Comparison of ENCODE assay signal across 9 mouse cellular contexts in the genomic region with DNA sequence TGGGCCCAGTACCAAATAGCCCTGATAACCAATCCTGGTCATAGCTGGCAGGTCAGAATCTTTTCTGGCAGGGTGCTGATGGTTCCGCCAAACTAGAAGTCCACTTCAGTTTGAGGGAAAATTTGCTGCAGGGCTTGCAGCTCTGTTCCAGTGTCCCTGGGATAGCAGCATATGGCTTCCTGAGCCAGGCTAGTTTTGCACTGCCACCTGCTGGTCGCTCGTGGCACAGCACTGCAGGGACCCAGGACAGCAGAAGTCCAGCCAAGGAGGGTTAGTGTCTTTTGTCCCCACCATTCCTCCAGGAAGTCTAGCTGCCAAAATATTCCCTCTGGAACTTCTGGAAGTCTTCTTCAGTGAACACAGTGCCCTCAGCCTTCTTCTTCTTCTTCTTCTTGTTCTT. TPM values are rescaled to one million over a fixed set of nuclear protein-coding genes. Genes with fewer than 3 reads are reported as not detected.
A peak's percentile ranks its signal among the peaks of the same experiment; 100 is the strongest.
DNase-seq lines count a peak whose midpoint lies in the region; ATAC-seq and TF ChIP-seq lines count a peak whose summit lies in the region.
"Had no signal": no experiment of that assay in that cellular context is flagged by ENCODE, and none has a peak within 500 bp of the region (broad histone marks: within the 10 kb centered on the region; RNA-seq: fewer than 3 reads in every experiment).

No protein-coding gene starts in this region.

- DNase-seq in adrenal gland, postnatal 10 days = peak; percentile 94
- peak; percentile 74 for DNase-seq in embryo, embryonic 11.5 days (ENCODE audit: low read depth, low spot score)
- peak; percentile 70 for DNase-seq in heart, postnatal 0 days (ENCODE audit: low spot score)
- peak; percentile 89 to 91 for DNase-seq in layer of hippocampus, postnatal 10 days (ENCODE audit: low spot score in 2 of 2)
- DNase-seq in lung, postnatal 36 days = peak; percentile 91
- peak; percentile 77 for DNase-seq in right cerebral cortex, postnatal 25 days
- peak; percentile 61 to 79 for DNase-seq in urinary bladder, postnatal 36 days (ENCODE audit: low spot score in 2 of 2)

- H3K9ac ChIP-seq in ES-Bruce4 (ENCODE audit: low read depth, poor library complexity, severe bottlenecking) = no peak overlapping the region
- H3K9ac ChIP-seq in heart, postnatal 0 days (replicated peaks; ENCODE audit: low read depth, low read length) = no peak overlapping the region

- TF ChIP-seq POLR2A in ES-Bruce4 (IDR thresholded peaks at IDR 0.05; ENCODE audit: insufficient read depth, low read length) = no peak

- peaks cover 27% of the 10 kb centered on the region for H3K36me3 ChIP-seq in ES-Bruce4 (ENCODE audit: control insufficient read depth, insufficient read depth, low read length, poor library complexity, severe bottlenecking)
- H3K36me3 ChIP-seq in heart, postnatal 0 days (replicated peaks; ENCODE audit: control insufficient read depth, insufficient read depth, low read length) = peaks cover 34% of the 10 kb centered on the region

- no peaks in the 10 kb centered on the region for H3K9me3 ChIP-seq in ES-Bruce4 (replicated peaks; ENCODE audit: control insufficient read depth, insufficient read depth, low read length, poor library complexity, severe bottlenecking)
- H3K9me3 ChIP-seq in heart, postnatal 0 days (replicated peaks; ENCODE audit: control insufficient read depth, low read length) = no peaks in the 10 kb centered on the region

- no peaks in the 10 kb centered on the region for H3K27me3 ChIP-seq in ES-Bruce4 (ENCODE audit: control insufficient read depth, insufficient read depth, low read length, poor library complexity, severe bottlenecking)
- H3K27me3 ChIP-seq in heart, postnatal 0 days (ENCODE audit: control insufficient read depth, insufficient read depth, low read length) = no peaks in the 10 kb centered on the region

- ATAC-seq in heart, postnatal 0 days (ENCODE audit: insufficient read depth, low read depth) = no peak

- H3K4me1 ChIP-seq in ES-Bruce4 (ENCODE audit: control insufficient read depth, insufficient read depth, low read length) = no peaks in the 10 kb centered on the region
- peaks cover 21% of the 10 kb centered on the region; the same call in 1 of the 2 replicates for H3K4me1 ChIP-seq in heart, postnatal 0 days (ENCODE audit: control insufficient read depth, insufficient read depth)

- H3K27ac ChIP-seq in ES-Bruce4 (ENCODE audit: insufficient read depth, low read length) = no peak overlapping the region
- H3K27ac ChIP-seq in heart, postnatal 0 days (ENCODE audit: low read depth) = no peak overlapping the region

- no peak for TF ChIP-seq EP300 in ES-Bruce4 (IDR thresholded peaks at IDR 0.05; ENCODE audit: insufficient read depth, low read depth, low read length)
- TF ChIP-seq EP300 in heart, postnatal 0 days (IDR thresholded peaks at IDR 0.05; ENCODE audit: low read depth) = no peak

- 21% methylated on average over 3 of the region's 3 CpGs for WGBS in heart, postnatal 0 days

- H3K4me2 ChIP-seq in heart, postnatal 0 days (ENCODE audit: low read depth, low read length) = no peak overlapping the region

- H3K4me3 ChIP-seq in ES-Bruce4 (ENCODE audit: low read depth, low read length) = no peak overlapping the region
- no peak overlapping the region for H3K4me3 ChIP-seq in heart, postnatal 0 days (ENCODE audit: low read depth, low read length)

- TF ChIP-seq CTCF in ES-Bruce4 (IDR thresholded peaks at IDR 0.05; ENCODE audit: low read depth, low read length) = peak; percentile 99
- TF ChIP-seq CTCF in heart, postnatal 0 days (IDR thresholded peaks at IDR 0.05; ENCODE audit: low read depth) = peak; percentile 97

RNA-seq across cellular contexts. Expression of gene Rps19bp1, which starts 3.4 kb away (rescaled TPM):
- 28.1 and 33.2 TPM in 2 replicates for polyA plus RNA-seq in ES-Bruce4 (2011; ENCODE audit: insufficient read depth, insufficient read length, low read depth, missing spikeins)
- total RNA-seq in adrenal gland, postnatal 10 days (2021) = 10 to 100 TPM; 33.0 to 37.6 TPM
- 13.7 and 21.6 TPM in 2 replicates for total RNA-seq in heart, postnatal 0 days (2014; rRNA removed; ENCODE audit: low replicate concordance)
- 34.7 and 35.8 TPM in 2 replicates for polyA plus RNA-seq in heart, postnatal 0 days (2015; fragmentation: Nextera tagmentation; extraction: Ambion mirVana)
- total RNA-seq in layer of hippocampus, postnatal 10 days (2021) = 10 to 100 TPM; 39.9 to 42.2 TPM

RNA-seq across cellular contexts. Expression of gene Atf4, which starts 5.7 kb away (rescaled TPM):
- 193 and 198 TPM in 2 replicates for polyA plus RNA-seq in ES-Bruce4 (2011; ENCODE audit: insufficient read depth, insufficient read length, low read depth, missing spikeins)
- 100 to 1,000 TPM; 121 to 199 TPM for total RNA-seq in adrenal gland, postnatal 10 days (2021)
- 122 and 128 TPM in 2 replicates for total RNA-seq in heart, postnatal 0 days (2014; rRNA removed; ENCODE audit: low replicate concordance)
- polyA plus RNA-seq in heart, postnatal 0 days (2015; fragmentation: Nextera tagmentation; extraction: Ambion mirVana) = 63.5 and 65.0 TPM in 2 replicates
- total RNA-seq in layer of hippocampus, postnatal 10 days (2021) = 100 to 1,000 TPM; 102 to 108 TPM

RNA-seq across cellular contexts. Expression of gene AC140267.1, which starts 25.0 kb away (rescaled TPM):
- not detected in 2 replicates for polyA plus RNA-seq in ES-Bruce4 (2011; ENCODE audit: insufficient read depth, insufficient read length, low read depth, missing spikeins)
- total RNA-seq in adrenal gland, postnatal 10 days (2021) = 10 to 100 TPM in 1 of 2 experiments, 1 to 10 TPM in 1; 6.9 to 19.1 TPM
- not detected in 2 replicates for total RNA-seq in heart, postnatal 0 days (2014; rRNA removed; ENCODE audit: low replicate concordance)
- not detected in 2 replicates for polyA plus RNA-seq in heart, postnatal 0 days (2015; fragmentation: Nextera tagmentation; extraction: Ambion mirVana)
- total RNA-seq in layer of hippocampus, postnatal 10 days (2021) = 10 to 100 TPM; 21.1 to 23.0 TPM

RNA-seq across cellular contexts. Expression of gene Cacna1i, which starts 26.4 kb away (rescaled TPM):
- polyA plus RNA-seq in ES-Bruce4 (2011; ENCODE audit: insufficient read depth, insufficient read length, low read depth, missing spikeins) = not detected in 2 replicates
- 1 to 10 TPM in 1 of 2 experiments, under 1 TPM in 1; 0.27 to 1.1 TPM for total RNA-seq in adrenal gland, postnatal 10 days (2021)
- not detected in 2 replicates for total RNA-seq in heart, postnatal 0 days (2014; rRNA removed; ENCODE audit: low replicate concordance)
- polyA plus RNA-seq in heart, postnatal 0 days (2015; fragmentation: Nextera tagmentation; extraction: Ambion mirVana) = not detected in 2 replicates
- total RNA-seq in layer of hippocampus, postnatal 10 days (2021) = 10 to 100 TPM; 36.0 to 38.0 TPM
- polyA plus RNA-seq: heart, embryonic 16.5 days had no signal

RNA-seq across cellular contexts. Expression of gene Mief1, which starts 26.9 kb away (rescaled TPM):
- 35.7 and 38.4 TPM in 2 replicates for polyA plus RNA-seq in ES-Bruce4 (2011; ENCODE audit: insufficient read depth, insufficient read length, low read depth, missing spikeins)
- total RNA-seq in adrenal gland, postnatal 10 days (2021) = 10 to 100 TPM; 42.8 to 46.6 TPM
- 34.5 and 39.8 TPM in 2 replicates for total RNA-seq in heart, postnatal 0 days (2014; rRNA removed; ENCODE audit: low replicate concordance)
- polyA plus RNA-seq in heart, postnatal 0 days (2015; fragmentation: Nextera tagmentation; extraction: Ambion mirVana) = 17.0 and 17.8 TPM in 2 replicates
- 10 to 100 TPM; 32.3 to 34.3 TPM for total RNA-seq in layer of hippocampus, postnatal 10 days (2021)
